Mouse (Mus musculus) adrenal gland, postnatal 4 days (tissue): ENCODE measurements around the gene Trim30a. TPM values are rescaled to one million over a fixed set of nuclear protein-coding genes. Genes with fewer than 3 reads are reported as not detected.
"Not testable (repeated sequence)": the region's sequence is repeated elsewhere in the genome, so short reads cannot be mapped to it uniquely, and the experiment has no call there.

Experiments used
- DNase-seq, 2 experiments: peaks; one replicate each; pipeline ENCODE4 v3.0.0; 2021 to 2022; ENCODE audit warnings: low spot score in 2 of 2, mixed read lengths in 2 of 2
- long read RNA-seq, 2 experiments: library from polyadenylated mRNA; stranded (forward); transcript quantifications; one replicate each; pipeline ENCODE4 v2.0.0; 2021
- total RNA-seq, 2 experiments: library from RNA; stranded (reverse); gene quantifications; 2 replicates each; pipeline ENCODE4 v1.2.3; 2021

Gene Trim30a
- 1 to 10 TPM; 4.9 to 6.5 TPM for total RNA-seq
- long read RNA-seq, experiment 1: 0 reads
- long read RNA-seq, experiment 2, partial matches to known transcripts: 0 of 1 reads
- long read RNA-seq, experiment 2, other reads (novel, unspliced or antisense): 1 of 1 reads

DNA sequence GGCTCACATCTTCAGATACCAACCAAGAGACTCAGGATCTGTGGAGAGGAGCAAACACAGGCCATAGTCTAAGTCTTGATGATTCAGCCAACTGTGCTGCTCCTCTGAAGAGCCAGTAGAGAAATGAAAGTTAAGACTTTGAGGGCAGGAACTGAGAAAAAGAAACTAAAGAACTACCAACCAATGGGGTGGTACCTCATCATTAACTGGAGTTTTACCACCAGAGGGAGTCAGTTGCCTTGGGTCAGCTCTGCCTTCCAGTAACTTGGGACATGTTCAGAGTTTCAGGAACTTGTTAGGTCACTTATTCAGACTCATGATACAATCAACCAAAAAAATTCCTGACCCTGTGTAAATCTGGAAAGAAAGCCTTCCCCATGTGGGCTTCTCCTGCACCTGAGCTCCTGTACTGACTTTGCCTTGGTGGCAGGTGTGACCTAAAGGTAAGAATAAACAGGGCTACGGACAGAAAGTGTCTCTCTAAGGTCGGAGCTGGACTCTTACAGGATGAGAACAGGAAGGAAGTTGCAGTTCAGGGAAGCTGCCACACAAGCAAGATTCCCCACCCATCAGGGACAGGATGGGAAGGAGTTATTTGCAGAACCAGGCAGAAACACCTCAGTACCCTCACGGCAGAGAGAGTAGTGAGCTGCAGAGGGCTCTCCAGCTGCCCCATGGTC is at the start of gene Trim30a:
TSS of gene Trim30a (minus strand) at position 129 of the 680 bp plus-strand sequence.
- DNase-seq: no peak

DNA sequence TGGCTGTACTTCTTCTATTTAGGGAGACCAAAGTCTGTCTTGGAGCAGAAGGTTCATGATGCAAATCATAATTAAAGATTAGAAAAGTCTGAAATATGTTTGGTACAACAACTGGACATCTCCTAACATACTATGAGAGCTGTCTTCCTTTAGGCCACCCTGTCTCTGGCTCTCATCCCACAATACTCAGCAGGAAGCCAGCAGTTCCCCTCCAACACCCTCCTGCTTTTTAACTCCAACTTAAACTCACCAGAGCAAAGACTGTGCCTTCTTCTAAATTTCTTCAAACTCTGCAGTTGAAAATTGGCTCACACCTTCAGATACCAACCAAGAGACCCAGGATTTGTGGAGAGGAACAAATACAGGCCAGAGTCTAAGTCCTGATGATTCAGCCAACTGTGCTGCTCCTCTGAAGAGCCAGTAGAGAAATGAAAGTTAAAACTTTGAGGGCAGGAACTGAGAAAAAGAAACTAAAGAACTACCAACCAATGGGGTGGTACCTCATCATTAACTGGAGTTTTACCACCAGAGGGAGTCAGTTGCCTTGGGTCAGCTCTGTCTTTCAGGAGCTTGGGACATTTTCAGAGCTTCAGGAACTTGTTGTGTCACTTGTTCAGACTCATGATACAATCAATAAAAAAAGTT is 42.5 kb upstream of the Trim30a start, which contains the start of gene Trim30d:
TSS of gene Trim30d (minus strand) at position 429 of the 645 bp plus-strand sequence.
- DNase-seq: not testable (repeated sequence)

DNA sequence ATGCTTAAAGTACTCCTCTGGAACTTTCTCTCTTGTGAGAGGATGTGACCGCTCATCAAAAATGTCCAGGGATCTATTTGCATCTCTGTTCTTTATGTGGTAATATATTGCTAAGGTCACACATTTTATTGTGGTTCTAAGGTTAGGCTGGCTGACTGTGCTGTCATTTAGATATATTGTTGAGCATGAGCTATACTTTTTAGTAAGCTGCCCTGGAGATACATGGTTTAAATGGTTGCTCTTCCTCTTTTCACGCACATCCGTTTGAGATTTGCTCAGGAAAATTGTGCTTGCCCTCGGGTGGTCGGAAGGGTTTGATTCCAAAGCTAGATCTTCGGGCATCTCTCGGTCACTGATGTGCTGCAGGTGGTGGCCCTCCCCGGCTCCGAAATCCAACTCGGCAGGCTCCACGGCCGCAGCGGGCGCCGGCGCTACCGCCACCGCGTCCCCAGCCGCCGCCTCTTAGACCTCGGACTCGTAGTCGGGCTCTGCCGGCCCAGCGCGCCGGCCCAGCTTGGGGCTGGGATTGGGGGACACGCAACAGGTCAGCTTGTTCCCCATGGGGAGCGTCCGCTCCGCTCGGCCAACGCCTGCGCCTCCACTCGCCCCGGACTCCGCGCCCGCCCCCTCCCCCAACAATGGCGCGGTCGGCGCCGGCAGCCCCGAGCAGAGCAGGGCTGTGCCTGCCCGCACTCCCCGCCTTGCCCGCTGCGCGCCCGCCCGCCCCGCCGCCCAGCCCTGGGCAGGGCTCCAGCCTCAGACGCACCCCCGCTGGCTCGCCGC is 36.8 kb upstream of the Trim30a start:
- DNase-seq: no peak

DNA sequence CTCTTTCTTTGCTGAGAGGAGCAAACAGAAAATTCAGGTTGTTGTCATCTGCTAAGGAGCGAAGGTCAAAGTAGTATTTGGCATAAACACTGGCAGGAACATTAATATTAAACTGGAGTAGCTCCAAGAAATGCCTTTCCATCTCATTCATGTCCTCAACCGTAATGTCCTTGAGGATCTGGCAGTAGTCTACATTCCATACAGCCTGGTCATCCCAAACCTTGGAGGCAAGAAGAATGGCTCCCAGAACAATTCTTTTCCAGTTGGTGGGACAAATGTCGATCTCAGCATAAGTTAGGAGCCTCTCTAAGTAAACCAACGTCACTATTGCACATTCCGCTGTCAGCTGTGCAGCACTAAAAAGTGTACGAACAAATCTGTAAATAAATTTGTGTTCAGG is 36.2 kb upstream of the Trim30a start:
- not testable (repeated sequence) for DNase-seq

GRCm38 (mm10) chr7:104499464-104499863 is 34.5 kb upstream of the Trim30a start:
- DNase-seq: not testable (repeated sequence)

DNA sequence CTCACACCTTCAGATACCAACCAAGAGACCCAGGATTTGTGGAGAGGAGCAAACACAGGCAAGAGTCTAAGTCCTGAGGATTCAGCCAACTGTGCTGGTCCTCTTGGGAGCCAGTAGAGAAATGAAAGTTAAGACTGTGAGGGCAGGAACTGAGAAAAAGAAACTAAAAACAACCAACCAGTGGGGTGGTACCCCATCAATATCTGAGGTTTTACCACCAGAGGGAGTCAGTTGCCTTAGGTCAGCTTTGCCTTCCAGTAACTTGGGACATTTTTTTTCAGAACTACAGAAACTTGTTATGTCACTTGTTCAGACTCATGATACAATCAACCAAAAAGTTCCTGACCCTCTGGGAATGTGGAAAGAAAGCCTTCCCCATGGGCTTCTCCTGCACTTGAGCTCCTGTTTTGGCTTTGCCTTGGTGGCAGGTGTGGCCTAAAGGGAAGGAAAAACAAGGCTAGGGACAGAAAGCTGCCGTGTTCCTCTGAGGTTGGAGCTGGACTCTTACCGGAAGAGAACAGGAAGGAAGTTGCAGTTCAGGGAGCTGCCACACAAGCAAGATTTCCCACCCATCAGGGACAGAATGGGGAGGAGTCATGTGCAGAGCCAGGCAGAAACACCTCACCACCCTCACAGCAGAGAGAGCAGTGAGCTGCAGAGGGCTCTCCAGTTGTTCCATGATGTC is 18.9 kb downstream of the Trim30a start:
- no peak for DNase-seq

- DNase-seq: no peak
Observed at GRCm38 (mm10) chr7:104404460-104404950, 60.5 kb downstream of the Trim30a start.

DNA sequence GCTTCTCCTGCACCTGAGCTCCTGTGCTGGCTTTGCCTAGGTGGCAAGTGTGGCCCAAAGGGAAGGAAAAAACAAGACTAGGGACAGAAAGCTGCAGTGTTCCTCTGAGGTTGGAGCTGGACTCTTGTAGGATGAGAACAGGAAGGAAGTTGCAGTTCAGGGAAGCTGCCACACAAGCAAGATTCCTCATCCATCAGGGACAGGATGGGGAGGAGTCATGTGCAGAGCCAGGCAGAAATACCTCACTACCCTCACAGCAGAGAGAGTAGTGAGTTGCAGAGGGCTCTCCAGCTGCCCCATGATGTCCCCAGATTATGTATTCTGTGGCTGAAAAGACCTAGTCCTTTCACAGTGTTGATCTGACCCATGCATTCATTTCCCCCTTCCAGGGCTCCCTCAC is 63.9 kb downstream of the Trim30a start:
- no peak for DNase-seq

- no peak for DNase-seq
Observed at GRCm38 (mm10) chr7:104400698-104401097, 64.3 kb downstream of the Trim30a start, which contains the start of gene Trim30c. Gene Trim30c, minus strand, starts transcription at chr7:104400837.

GRCm38 (mm10) chr7:104398492-104398891 is 66.5 kb downstream of the Trim30a start:
- DNase-seq: no peak

- DNase-seq: no peak
Observed at GRCm38 (mm10) chr7:104369736-104370414, 95.1 kb downstream of the Trim30a start, which contains the start of gene Trim30b. Gene Trim30b, minus strand, starts transcription at chr7:104369884.

- DNase-seq: no peak
Observed at GRCm38 (mm10) chr7:104366339-104366738, 98.7 kb downstream of the Trim30a start.

Other genes starting within 250 kb of the Trim30a start
- 1 to 10 TPM; 2.1 to 2.7 TPM for gene Trim6, start 246.4 kb downstream of the Trim30a start, total RNA-seq
- gene Trim34a, start 220.7 kb downstream of the Trim30a start, total RNA-seq: 10 to 100 TPM; 11.1 to 11.7 TPM
- 1 to 10 TPM; 6.7 to 7.5 TPM for gene Trim5, start 177.1 kb downstream of the Trim30a start, total RNA-seq
- gene Trim12a, start 149.7 kb downstream of the Trim30a start, total RNA-seq: 10 to 100 TPM; 17.8 to 21.4 TPM
- 1 to 10 TPM; 1.0 to 1.2 TPM for gene Trim34b, start 135.7 kb downstream of the Trim30a start, total RNA-seq
- gene Trim12c, start 111.8 kb downstream of the Trim30a start, total RNA-seq: 10 to 100 TPM; 15.6 to 15.9 TPM
- not detected for gene Trim30b, start 95.3 kb downstream of the Trim30a start, total RNA-seq
- gene Trim30c, start 64.4 kb downstream of the Trim30a start, total RNA-seq: under 1 TPM; 0.22 to 0.28 TPM
- gene Trim30d, start 42.7 kb upstream of the Trim30a start, total RNA-seq: 1 to 10 TPM; 7.8 to 9.7 TPM
- not detected for gene Olfr651, start 84.9 kb upstream of the Trim30a start, total RNA-seq
- not detected for gene Olfr652, start 95.7 kb upstream of the Trim30a start, total RNA-seq
- not detected for gene Olfr653, start 112.1 kb upstream of the Trim30a start, total RNA-seq
- not detected for gene Olfr654, start 121.8 kb upstream of the Trim30a start, total RNA-seq
- not detected for gene Olfr655, start 136.6 kb upstream of the Trim30a start, total RNA-seq
- gene Olfr656, start 148.8 kb upstream of the Trim30a start, total RNA-seq: not detected
- not detected for gene Olfr657, start 159.6 kb upstream of the Trim30a start, total RNA-seq
- gene Olfr658, start 182.1 kb upstream of the Trim30a start, total RNA-seq: not detected
- gene Olfr659, start 201.6 kb upstream of the Trim30a start, total RNA-seq: not detected
- not detected for gene Olfr661, start 221.3 kb upstream of the Trim30a start, total RNA-seq